8 mouse cellular contexts compared by ENCODE assay signal in genomic region chr16:34095093-34095465, GRCm38 (mm10).
DNase-seq lines count a peak whose midpoint lies in the region; ATAC-seq and TF ChIP-seq lines count a peak whose summit lies in the region.

No protein-coding gene starts in this region.

- peaks cover 24% of the 10 kb centered on the region for H3K4me1 ChIP-seq in lung, embryonic 15.5 days
- H3K4me1 ChIP-seq in forebrain, embryonic 12.5 days: peaks cover 33% of the 10 kb centered on the region
- H3K4me1 ChIP-seq in intestine, postnatal 0 days (replicated peaks; ENCODE audit: control insufficient read depth, insufficient read depth, low read length): peaks cover 3% of the 10 kb centered on the region; the same call in 1 of the 2 replicates
- H3K4me1 ChIP-seq in neural tube, embryonic 13.5 days (replicated peaks): peaks cover 58% of the 10 kb centered on the region

- H3K9ac ChIP-seq in lung, embryonic 15.5 days: peak overlapping the region; percentile 57
- peak overlapping the region; percentile 57; the same call in 1 of the 2 replicates for H3K9ac ChIP-seq in forebrain, embryonic 12.5 days
- peak overlapping the region; percentile 58; the same call in 1 of the 2 replicates for H3K9ac ChIP-seq in intestine, postnatal 0 days (ENCODE audit: low read depth, low read length)
- H3K9ac ChIP-seq in neural tube, embryonic 13.5 days: peak overlapping the region; percentile 62

- H3K4me2 ChIP-seq in lung, embryonic 15.5 days: peak overlapping the region; percentile 90
- H3K4me2 ChIP-seq in forebrain, embryonic 12.5 days: peak overlapping the region; percentile 75
- peak overlapping the region; percentile 90 for H3K4me2 ChIP-seq in intestine, postnatal 0 days (replicated peaks; ENCODE audit: low read depth)
- peak overlapping the region; percentile 63 for H3K4me2 ChIP-seq in neural tube, embryonic 13.5 days

- no peak for DNase-seq in lung, postnatal 36 days
- no peak for DNase-seq in adrenal gland, adult 18-20 months (ENCODE audit: low spot score in 2 of 2)
- DNase-seq in thymus, postnatal 25 days: no peak
- DNase-seq in kidney, postnatal 14 days: no peak

- 2% methylated on average over 3 of the region's 3 CpGs for WGBS in lung, embryonic 15.5 days
- under 1% methylated on average over 3 of the region's 3 CpGs for WGBS in forebrain, embryonic 12.5 days
- WGBS in intestine, postnatal 0 days: 4% methylated on average over 3 of the region's 3 CpGs
- under 1% methylated on average over 3 of the region's 3 CpGs for WGBS in neural tube, embryonic 13.5 days

- H3K36me3 ChIP-seq in lung, embryonic 15.5 days: no peaks in the 10 kb centered on the region
- no peaks in the 10 kb centered on the region for H3K36me3 ChIP-seq in forebrain, embryonic 12.5 days (replicated peaks)
- no peaks in the 10 kb centered on the region for H3K36me3 ChIP-seq in intestine, postnatal 0 days (ENCODE audit: control insufficient read depth, insufficient read depth)
- 0 out of 2 replicates have a peak, but pooled peaks cover 4% of the 10 kb centered on the region for H3K36me3 ChIP-seq in neural tube, embryonic 13.5 days

- TF ChIP-seq CTCF in intestine, postnatal 0 days (IDR thresholded peaks at IDR 0.05; ENCODE audit: low read depth): no peak

- no peaks in the 10 kb centered on the region for H3K27me3 ChIP-seq in lung, embryonic 15.5 days
- peaks cover 22% of the 10 kb centered on the region for H3K27me3 ChIP-seq in forebrain, embryonic 12.5 days
- H3K27me3 ChIP-seq in intestine, postnatal 0 days (replicated peaks; ENCODE audit: control insufficient read depth, insufficient read depth, low read length): no peaks in the 10 kb centered on the region
- H3K27me3 ChIP-seq in neural tube, embryonic 13.5 days: peaks cover 10% of the 10 kb centered on the region; the same call in 1 of the 2 replicates

- no peaks in the 10 kb centered on the region for H3K9me3 ChIP-seq in lung, embryonic 15.5 days
- H3K9me3 ChIP-seq in forebrain, embryonic 12.5 days: no peaks in the 10 kb centered on the region
- H3K9me3 ChIP-seq in intestine, postnatal 0 days (ENCODE audit: control insufficient read depth): no peaks in the 10 kb centered on the region
- no peaks in the 10 kb centered on the region for H3K9me3 ChIP-seq in neural tube, embryonic 13.5 days

- 0 out of 2 replicates have a peak overlapping the region, but pooled peaks have one; percentile 62 for H3K27ac ChIP-seq in lung, embryonic 15.5 days
- peak overlapping the region; percentile 70 for H3K27ac ChIP-seq in forebrain, embryonic 12.5 days
- H3K27ac ChIP-seq in intestine, postnatal 0 days (ENCODE audit: low read depth, low read length): no peak overlapping the region
- peak overlapping the region; percentile 78 for H3K27ac ChIP-seq in neural tube, embryonic 13.5 days (replicated peaks)

- ATAC-seq in lung, embryonic 15.5 days (ENCODE audit: borderline replicate concordance, extremely low read depth, low FRiP score, low TSS enrichment): no peak
- ATAC-seq in forebrain, embryonic 12.5 days (ENCODE audit: low FRiP score): peak; percentile 47
- ATAC-seq in intestine, postnatal 0 days: no peak
- ATAC-seq in neural tube, embryonic 13.5 days (ENCODE audit: low read depth): peak; percentile 45

- peak overlapping the region; percentile 67 for H3K4me3 ChIP-seq in lung, embryonic 15.5 days
- peak overlapping the region; percentile 49 for H3K4me3 ChIP-seq in forebrain, embryonic 12.5 days (replicated peaks)
- peak overlapping the region; percentile 56 for H3K4me3 ChIP-seq in intestine, postnatal 0 days (ENCODE audit: low read depth, low read length)
- peak overlapping the region; percentile 37 for H3K4me3 ChIP-seq in neural tube, embryonic 13.5 days

Comparison
In these comparisons a context has a peak if more than half of its experiments do, and no peak if none do; other contexts are left out.
1. ATAC-seq: peak in forebrain, embryonic 12.5 days (single experiment) and neural tube, embryonic 13.5 days (single experiment); none in lung, embryonic 15.5 days (single experiment) and intestine, postnatal 0 days (single experiment).
2. Peak in every context shown above with its lines, with median percentiles within 50 percentile points of each other: H3K4me2 ChIP-seq, H3K4me3 ChIP-seq and H3K9ac ChIP-seq.